Mouse (Mus musculus): Measurements from ENCODE around the gene Gm49425. TPM values are rescaled to one million over a fixed set of nuclear protein-coding genes. Genes with fewer than 3 reads are reported as not detected.

Gene Gm49425
- polyA plus RNA-seq, 1 experiment from 2014 or later, result not detected

GRCm38 (mm10) chr15:101522556-101523232, 5.6 kb upstream of the Gm49425 start:
- WGBS, result 77% methylated on average over 4 of the region's 4 CpGs
- Histone ChIP-seq H3K27me3 (ENCODE audit: low read depth, poor library complexity, severe bottlenecking) (peaks cover 7% of the 10 kb centered on the region; the same call in 1 of the 2 replicates), H3K36me3 (no peaks in the 10 kb centered on the region), H3K4me3 (no peak overlapping the region), H3K27ac (no peak overlapping the region), H3K9me3 (replicated peaks) (no peaks in the 10 kb centered on the region), H3K4me1 (no peaks in the 10 kb centered on the region)
- DNase-seq (ENCODE audit: low spot score), result no peak

GRCm38 (mm10) chr15:101519792-101520191, 2.7 kb upstream of the Gm49425 start:
- Histone ChIP-seq H3K27me3 (ENCODE audit: low read depth, poor library complexity, severe bottlenecking) (no peaks in the 10 kb centered on the region), H3K9me3 (replicated peaks) (no peaks in the 10 kb centered on the region), H3K36me3 (no peaks in the 10 kb centered on the region), H3K27ac (no peak overlapping the region), H3K4me3 (no peak overlapping the region), H3K4me1 (no peaks in the 10 kb centered on the region)
- DNase-seq (ENCODE audit: low spot score), result peak; percentile 84
- 17% methylated on average over 2 of the region's 2 CpGs for WGBS

- no peak overlapping the region for H3K27ac ChIP-seq
- no peak for DNase-seq (ENCODE audit: low spot score)
- H3K4me3 ChIP-seq, result no peak overlapping the region
- peaks cover 5% of the 10 kb centered on the region; the same call in 1 of the 2 replicates for H3K4me1 ChIP-seq
- no peaks in the 10 kb centered on the region for H3K9me3 ChIP-seq (replicated peaks)
- H3K27me3 ChIP-seq (ENCODE audit: low read depth, poor library complexity, severe bottlenecking), result no peaks in the 10 kb centered on the region
- H3K36me3 ChIP-seq, result no peaks in the 10 kb centered on the region
- 81% methylated on average over 9 of the region's 9 CpGs for WGBS
These were observed 8.8 kb downstream of the Gm49425 start for GRCm38 (mm10) chr15:101508247-101508646.

GRCm38 (mm10) chr15:101506896-101507758, 9.9 kb downstream of the Gm49425 start:
- no peak for DNase-seq (ENCODE audit: low spot score)
- no peaks in the 10 kb centered on the region for H3K36me3 ChIP-seq
- no peak overlapping the region for H3K27ac ChIP-seq
- peaks cover 5% of the 10 kb centered on the region; the same call in 1 of the 2 replicates for H3K4me1 ChIP-seq
- H3K4me3 ChIP-seq, result no peak overlapping the region
- WGBS, result 58% methylated on average over 14 of the region's 14 CpGs
- no peaks in the 10 kb centered on the region for H3K27me3 ChIP-seq (ENCODE audit: low read depth, poor library complexity, severe bottlenecking)
- no peaks in the 10 kb centered on the region for H3K9me3 ChIP-seq (replicated peaks)

DNA sequence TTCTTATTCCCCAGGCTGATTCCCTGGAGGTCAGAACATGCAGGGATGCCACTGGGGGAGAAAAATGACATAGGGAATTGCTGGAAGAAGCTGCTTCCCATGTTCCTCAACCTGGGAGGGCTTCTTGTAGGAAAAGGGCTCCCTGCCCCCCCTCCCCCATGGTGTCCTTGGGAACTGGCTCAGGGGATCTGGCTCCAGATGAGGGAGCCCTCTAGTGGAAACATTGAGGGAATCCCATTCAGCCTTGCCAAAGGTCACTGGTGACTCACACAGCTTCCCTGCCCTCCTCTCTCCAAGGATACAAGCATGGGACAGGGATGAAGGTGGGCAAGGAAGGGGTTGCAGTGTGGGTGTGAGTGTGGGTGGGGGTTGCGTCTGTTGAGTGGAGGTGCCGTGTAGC, 19.9 kb downstream of the Gm49425 start:
- no peak overlapping the region for H3K27ac ChIP-seq
- H3K4me3 ChIP-seq, result no peak overlapping the region
- WGBS, result 74% methylated on average over 2 of the region's 2 CpGs
- DNase-seq (ENCODE audit: low spot score), result no peak
- no peaks in the 10 kb centered on the region for H3K9me3 ChIP-seq (replicated peaks)
- H3K4me1 ChIP-seq, result peaks cover 12% of the 10 kb centered on the region
- no peaks in the 10 kb centered on the region for H3K36me3 ChIP-seq
- no peaks in the 10 kb centered on the region for H3K27me3 ChIP-seq (ENCODE audit: low read depth, poor library complexity, severe bottlenecking)

DNA sequence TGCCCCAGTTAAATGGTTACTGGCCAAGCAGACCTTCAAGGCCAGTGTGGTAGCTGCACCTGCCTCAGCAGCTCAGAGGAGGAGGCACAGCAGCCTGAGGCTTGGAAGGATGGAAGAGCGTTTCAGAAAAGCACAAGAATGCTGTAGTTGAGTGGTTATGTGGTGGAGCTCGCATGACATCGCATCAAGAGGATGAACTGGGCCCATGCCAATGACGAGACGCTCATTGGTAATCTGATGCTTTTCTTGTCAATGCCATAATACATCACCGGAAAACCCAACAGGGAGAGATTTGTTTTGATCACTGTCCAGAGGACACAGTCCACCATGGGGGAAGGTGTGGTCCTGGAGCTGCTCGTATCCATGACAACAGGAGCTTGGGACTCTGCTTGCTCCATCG, 21.8 kb downstream of the Gm49425 start:
- Histone ChIP-seq H3K4me1 (peaks cover 12% of the 10 kb centered on the region), H3K4me3 (no peak overlapping the region), H3K9me3 (replicated peaks) (no peaks in the 10 kb centered on the region), H3K36me3 (no peaks in the 10 kb centered on the region), H3K27me3 (ENCODE audit: low read depth, poor library complexity, severe bottlenecking) (no peaks in the 10 kb centered on the region), H3K27ac (no peak overlapping the region)
- WGBS, result 83% methylated on average over 8 of the region's 8 CpGs
- DNase-seq (ENCODE audit: low spot score), result no peak

DNA sequence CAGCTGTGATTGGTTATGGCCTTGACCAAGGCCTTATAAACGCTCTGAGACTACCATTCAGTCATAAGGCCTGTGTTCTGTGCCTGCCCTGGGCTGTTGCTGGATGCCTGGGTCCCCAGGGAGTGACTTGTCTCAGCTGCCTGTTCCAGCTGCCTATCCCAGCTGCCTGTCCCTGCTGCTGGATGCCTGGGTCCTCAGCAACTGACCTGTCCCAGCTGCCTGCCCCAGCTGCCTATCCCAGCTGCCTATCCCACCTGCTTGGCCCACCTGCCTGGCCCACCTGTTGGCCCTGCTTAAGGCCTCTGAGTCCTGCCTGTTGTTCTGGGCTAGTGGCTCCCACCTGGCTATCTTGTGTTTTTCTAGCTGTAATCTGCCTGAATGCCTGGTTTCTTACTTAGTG, 22.9 kb downstream of the Gm49425 start:
- Histone ChIP-seq H3K4me3 (no peak overlapping the region), H3K36me3 (no peaks in the 10 kb centered on the region), H3K27ac (no peak overlapping the region), H3K9me3 (replicated peaks) (no peaks in the 10 kb centered on the region), H3K27me3 (ENCODE audit: low read depth, poor library complexity, severe bottlenecking) (no peaks in the 10 kb centered on the region), H3K4me1 (peaks cover 12% of the 10 kb centered on the region)
- WGBS, result 56% methylated on average over 1 of the region's 1 CpGs
- no peak for DNase-seq (ENCODE audit: low spot score)

GRCm38 (mm10) chr15:101493713-101494112, 23.3 kb downstream of the Gm49425 start:
- 87% methylated on average over 6 of the region's 6 CpGs for WGBS
- Histone ChIP-seq H3K9me3 (replicated peaks) (no peaks in the 10 kb centered on the region), H3K36me3 (no peaks in the 10 kb centered on the region), H3K4me1 (peaks cover 12% of the 10 kb centered on the region), H3K27ac (no peak overlapping the region; the same call in 1 of the 2 replicates), H3K27me3 (ENCODE audit: low read depth, poor library complexity, severe bottlenecking) (no peaks in the 10 kb centered on the region), H3K4me3 (no peak overlapping the region)
- no peak for DNase-seq (ENCODE audit: low spot score)

GRCm38 (mm10) chr15:101492718-101493117, 24.3 kb downstream of the Gm49425 start:
- Histone ChIP-seq H3K4me3 (no peak overlapping the region), H3K27ac (no peak overlapping the region), H3K27me3 (ENCODE audit: low read depth, poor library complexity, severe bottlenecking) (no peaks in the 10 kb centered on the region), H3K4me1 (peaks cover 12% of the 10 kb centered on the region), H3K9me3 (replicated peaks) (no peaks in the 10 kb centered on the region), H3K36me3 (no peaks in the 10 kb centered on the region)
- no peak for DNase-seq (ENCODE audit: low spot score)
- 58% methylated on average over 8 of the region's 8 CpGs for WGBS

DNA sequence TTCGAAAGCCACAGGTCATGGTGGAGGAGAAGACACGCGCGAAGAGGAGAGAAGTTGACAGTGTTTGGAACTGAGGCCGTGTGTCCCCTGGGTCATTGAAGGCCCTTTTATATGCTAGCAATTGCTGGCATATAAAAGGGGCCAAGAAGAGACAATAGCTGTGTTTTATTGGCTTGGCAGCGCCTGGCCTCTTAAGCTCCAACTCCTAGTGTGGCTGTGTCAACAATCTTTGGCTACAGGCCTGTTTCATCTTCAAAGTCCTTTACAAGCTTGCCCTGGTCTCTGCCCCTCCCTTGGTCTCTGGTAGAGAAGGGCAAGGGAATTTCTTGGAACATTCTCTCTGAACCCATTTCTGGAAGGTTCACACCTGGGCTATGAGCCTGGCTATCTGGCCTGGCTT, 25.6 kb downstream of the Gm49425 start, which contains the start of gene Krt83:
Krt83 (minus strand) TSS at position 82 of the 400 bp plus-strand sequence.
- Histone ChIP-seq H3K36me3 (no peaks in the 10 kb centered on the region), H3K4me3 (no peak within 1 kb of the TSS), H3K27me3 (ENCODE audit: low read depth, poor library complexity, severe bottlenecking) (no peaks in the 10 kb centered on the region), H3K4me1 (peaks cover 12% of the 10 kb centered on the region), H3K27ac (no peak within 1 kb of the TSS), H3K9me3 (replicated peaks) (no peaks in the 10 kb centered on the region)
- 60% methylated on average over 6 of the region's 6 CpGs for WGBS
- DNase-seq (ENCODE audit: low spot score), result no peak

DNA sequence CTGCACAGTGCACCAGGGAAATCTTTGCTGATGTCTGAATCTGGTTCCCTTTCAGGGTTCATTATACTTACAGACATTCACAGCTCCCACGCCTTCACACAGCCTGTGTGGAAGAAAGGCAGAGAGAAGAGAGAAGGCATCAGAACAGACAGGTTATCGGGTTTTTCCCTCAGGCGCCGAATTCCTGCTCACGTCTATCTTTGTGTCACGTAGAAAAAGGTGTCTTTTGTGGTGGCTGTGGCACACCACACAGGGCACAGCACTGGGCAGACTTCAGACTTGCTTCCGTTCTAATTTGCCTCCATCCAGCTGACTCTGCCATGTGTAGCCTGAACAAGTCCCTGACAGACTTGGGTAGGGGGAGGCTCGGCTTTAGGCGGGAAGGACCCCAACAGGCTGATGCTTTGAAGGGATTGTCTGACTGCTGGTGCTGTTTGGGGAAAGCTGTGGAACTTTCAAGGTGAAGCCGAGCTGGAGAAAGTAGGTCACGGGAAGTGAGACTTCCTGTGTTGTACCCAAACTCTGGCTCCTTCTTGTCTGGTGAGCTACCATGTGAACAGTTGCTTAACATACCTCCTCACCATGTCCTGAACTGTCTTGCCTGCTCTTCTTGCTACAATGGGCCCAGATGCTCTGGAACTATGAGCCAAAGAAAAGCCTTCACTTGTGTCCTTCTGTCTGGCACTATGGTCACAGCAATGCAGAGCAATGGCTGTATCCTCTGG, 31.0 kb downstream of the Gm49425 start:
- no peak for DNase-seq (ENCODE audit: low spot score)
- WGBS, result 80% methylated on average over 11 of the region's 11 CpGs

DNA sequence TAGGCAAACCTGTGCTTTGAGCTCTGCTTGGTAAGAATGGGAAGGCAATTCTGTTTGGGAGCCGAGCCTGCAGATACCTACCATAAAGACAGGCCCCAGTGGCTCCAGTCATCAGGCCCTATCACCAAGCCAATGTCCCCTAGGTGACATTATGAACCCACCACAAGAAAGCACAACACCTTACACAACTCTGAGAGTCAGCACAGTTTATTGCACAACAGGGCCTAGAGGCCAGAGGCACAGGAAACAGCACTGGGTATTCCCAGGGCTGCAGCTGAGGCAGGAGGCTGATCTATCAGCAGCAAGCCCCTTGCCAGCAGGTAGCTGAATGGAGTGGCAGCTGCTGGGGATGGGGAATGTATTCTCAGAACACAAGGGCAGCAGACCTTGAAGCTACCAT, 32.1 kb downstream of the Gm49425 start:
- WGBS, result 67% methylated on average over 1 of the region's 1 CpGs
- no peak overlapping the region for H3K4me3 ChIP-seq
- peaks cover 7% of the 10 kb centered on the region; the same call in 1 of the 2 replicates for H3K4me1 ChIP-seq
- H3K9me3 ChIP-seq (replicated peaks), result no peaks in the 10 kb centered on the region
- peaks cover 5% of the 10 kb centered on the region; the same call in 1 of the 2 replicates for H3K27me3 ChIP-seq (ENCODE audit: low read depth, poor library complexity, severe bottlenecking)
- no peak overlapping the region for H3K27ac ChIP-seq
- no peak for DNase-seq (ENCODE audit: low spot score)
- no peaks in the 10 kb centered on the region for H3K36me3 ChIP-seq

More for the DNA sequence above, 31.0 kb downstream of the Gm49425 start:
- Histone ChIP-seq H3K27me3 (ENCODE audit: low read depth, poor library complexity, severe bottlenecking) (no peaks in the 10 kb centered on the region), H3K27ac (no peak overlapping the region), H3K4me3 (no peak overlapping the region), H3K36me3 (no peaks in the 10 kb centered on the region), H3K9me3 (replicated peaks) (no peaks in the 10 kb centered on the region), H3K4me1 (peaks cover 7% of the 10 kb centered on the region; the same call in 1 of the 2 replicates)

Measured in limb, embryonic 10.5 days (tissue).